Mouse (Mus musculus): ENCODE results near the gene Vmo1. TPM values are rescaled to one million over a fixed set of nuclear protein-coding genes. Genes with fewer than 3 reads are reported as not detected.

Gene Vmo1
- polyA plus RNA-seq, 2 experiments from 2014 or later: not detected

DNA sequence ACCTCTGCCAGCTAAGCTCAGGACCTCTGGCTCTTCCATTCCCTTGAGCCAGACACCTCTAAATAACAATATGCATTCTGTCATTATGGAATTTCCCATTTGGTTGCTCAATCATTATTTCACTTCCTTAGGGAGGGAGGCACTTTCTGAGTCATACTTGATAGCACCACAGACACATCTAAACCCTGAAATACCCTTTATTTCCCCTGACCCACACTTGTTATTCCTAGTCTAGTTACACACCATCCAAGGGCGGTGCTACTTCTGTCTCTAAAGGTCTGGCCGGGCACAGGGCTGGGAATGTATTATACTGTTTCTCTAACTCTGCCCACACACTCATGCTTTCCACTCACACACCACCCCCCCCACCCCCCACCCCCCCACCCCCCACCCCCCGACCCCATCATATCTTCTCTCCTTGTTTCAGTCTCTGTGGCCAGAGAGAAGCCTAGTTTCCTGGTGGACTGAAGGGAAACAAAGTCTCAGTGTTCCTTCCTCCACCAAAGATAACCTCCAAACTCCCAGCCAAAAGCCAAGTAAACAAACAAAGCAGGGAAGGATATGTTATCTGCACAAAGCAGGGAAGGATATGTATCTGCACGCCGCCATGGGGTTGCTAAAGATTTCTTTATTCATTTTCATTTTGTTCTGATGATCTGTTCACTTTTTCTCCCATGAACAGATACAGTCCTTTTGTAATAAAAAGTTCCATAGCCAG is 46.4 kb downstream of the Vmo1 start:
- no peak for ATAC-seq

DNA sequence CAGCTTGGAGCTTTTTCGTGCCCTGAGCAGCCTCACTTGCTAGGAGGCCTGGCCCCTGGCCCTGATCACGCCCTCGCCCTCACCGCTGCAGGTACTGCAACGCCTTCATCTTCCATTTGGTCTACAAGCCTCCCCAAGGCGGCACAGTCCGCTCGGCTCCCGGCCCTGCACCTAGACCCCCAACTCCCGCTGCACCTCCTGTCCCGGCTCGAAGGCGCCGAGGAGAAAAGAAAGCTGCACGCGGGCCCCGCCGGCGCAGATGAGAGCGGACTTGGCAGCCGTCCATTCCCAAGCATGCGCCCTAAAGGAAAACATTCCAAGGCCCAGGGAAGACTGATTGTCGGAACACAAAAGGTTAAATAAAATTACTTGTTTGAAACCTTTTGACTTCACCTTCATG is 48.6 kb downstream of the Vmo1 start:
- ATAC-seq: no peak

DNA sequence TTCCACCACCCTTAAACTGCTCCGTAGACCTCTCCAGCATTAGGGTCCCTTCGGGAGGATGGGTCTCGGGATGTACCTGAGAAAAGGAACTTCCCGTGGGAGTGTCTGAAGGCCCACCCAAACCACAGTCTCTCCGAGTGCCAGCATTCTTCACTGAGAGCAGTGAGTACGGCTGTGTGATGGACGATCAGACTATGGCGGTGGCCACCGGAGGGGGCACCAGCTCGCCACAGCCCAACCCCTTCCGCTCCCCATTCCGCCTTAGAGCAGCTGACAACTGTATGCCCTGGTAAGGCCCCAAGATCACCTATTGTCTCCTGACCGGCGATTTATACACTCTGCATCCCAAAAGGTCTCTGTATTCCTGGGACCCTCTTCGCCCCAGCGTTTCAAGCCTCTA is 49.2 kb downstream of the Vmo1 start:
- no peak for ATAC-seq

DNA sequence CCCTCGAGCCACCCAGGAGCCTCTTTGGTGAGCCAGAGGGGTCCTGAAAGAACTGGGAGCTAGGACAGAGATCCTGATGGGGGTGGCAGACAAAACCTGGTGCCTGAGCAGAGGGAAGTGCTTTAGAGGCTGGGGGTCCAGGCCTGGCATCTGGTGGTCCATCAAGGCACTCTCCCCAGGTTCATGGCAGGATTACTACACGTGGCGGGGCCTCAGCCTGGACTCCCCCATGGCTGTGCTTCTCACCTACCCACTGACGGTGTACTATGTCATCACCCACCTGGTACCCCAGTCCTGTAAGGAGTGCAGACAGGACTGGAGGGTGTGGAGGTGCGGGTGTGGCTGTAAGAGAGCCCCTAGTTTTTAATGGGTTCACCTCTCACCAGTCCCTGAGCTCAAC is 50.4 kb downstream of the Vmo1 start:
- ATAC-seq: no peak

Other genes starting within 250 kb of the Vmo1 start
- not detected for gene Alox12e, start 192.0 kb downstream of the Vmo1 start, polyA plus RNA-seq (2017; shearing (Covaris generic))
- gene Alox15, start 162.6 kb downstream of the Vmo1 start, polyA plus RNA-seq (2017; shearing (Covaris generic)): under 1 TPM in 1 of 2 experiments, not detected in 1; 0.51 TPM
- gene Pelp1, start 104.6 kb downstream of the Vmo1 start, polyA plus RNA-seq (2017; shearing (Covaris generic)): 1 to 10 TPM; 6.5 to 8.1 TPM
- 100 to 1,000 TPM in 1 of 2 experiments, 10 to 100 TPM in 1; 99.3 to 129 TPM for gene Arrb2, start 82.0 kb downstream of the Vmo1 start, polyA plus RNA-seq (2017; shearing (Covaris generic))
- gene Med11, start 62.7 kb downstream of the Vmo1 start, polyA plus RNA-seq (2017; shearing (Covaris generic)): 10 to 100 TPM; 86.3 to 91.9 TPM
- gene Zmynd15, start 55.2 kb downstream of the Vmo1 start, polyA plus RNA-seq (2017; shearing (Covaris generic)): not detected
- gene Cxcl16, start 54.6 kb downstream of the Vmo1 start, polyA plus RNA-seq (2017; shearing (Covaris generic)): under 1 TPM in 1 of 2 experiments, not detected in 1; 0.36 TPM
- gene Tm4sf5, start 9.4 kb downstream of the Vmo1 start, polyA plus RNA-seq (2017; shearing (Covaris generic)): 1 to 10 TPM; 1.5 to 3.7 TPM
- gene Gltpd2, start 4.6 kb upstream of the Vmo1 start, polyA plus RNA-seq (2017; shearing (Covaris generic)): not detected
- gene Psmb6, start 10.8 kb upstream of the Vmo1 start, polyA plus RNA-seq (2017; shearing (Covaris generic)): 100 to 1,000 TPM; 353 to 460 TPM
- gene Gm40193, start 18.3 kb upstream of the Vmo1 start, polyA plus RNA-seq (2017; shearing (Covaris generic)): not detected
- 1 to 10 TPM; 1.2 to 1.8 TPM for gene Pld2, start 25.4 kb upstream of the Vmo1 start, polyA plus RNA-seq (2017; shearing (Covaris generic))
- 1 to 10 TPM; 6.7 to 8.8 TPM for gene Mink1, start 48.3 kb upstream of the Vmo1 start, polyA plus RNA-seq (2017; shearing (Covaris generic))
- not detected for gene 4930544D05Rik, start 101.2 kb upstream of the Vmo1 start, polyA plus RNA-seq (2017; shearing (Covaris generic))
- gene Chrne, start 104.6 kb upstream of the Vmo1 start, polyA plus RNA-seq (2017; shearing (Covaris generic)): 1 to 10 TPM; 1.3 to 1.4 TPM
- gene Gp1ba, start 124.5 kb upstream of the Vmo1 start, polyA plus RNA-seq (2017; shearing (Covaris generic)): under 1 TPM; 0.17 to 0.52 TPM
- 100 to 1,000 TPM; 281 to 288 TPM for gene Rnf167, start 132.6 kb upstream of the Vmo1 start, polyA plus RNA-seq (2017; shearing (Covaris generic))
- gene Slc25a11, start 132.9 kb upstream of the Vmo1 start, polyA plus RNA-seq (2017; shearing (Covaris generic)): 100 to 1,000 TPM in 1 of 2 experiments, 10 to 100 TPM in 1; 80.4 to 124 TPM
- 1,000 to 10,000 TPM; 3,856 to 4,120 TPM for gene Pfn1, start 140.0 kb upstream of the Vmo1 start, polyA plus RNA-seq (2017; shearing (Covaris generic))
- 10 to 100 TPM; 20.9 to 21.4 TPM for gene Eno3, start 142.6 kb upstream of the Vmo1 start, polyA plus RNA-seq (2017; shearing (Covaris generic))
- 100 to 1,000 TPM; 126 to 150 TPM for gene Spag7, start 154.8 kb upstream of the Vmo1 start, polyA plus RNA-seq (2017; shearing (Covaris generic))
- gene Camta2, start 173.5 kb upstream of the Vmo1 start, polyA plus RNA-seq (2017; shearing (Covaris generic)): 10 to 100 TPM; 11.3 to 14.0 TPM
- under 1 TPM in 1 of 2 experiments, not detected in 1; 0.63 TPM for gene Inca1, start 185.5 kb upstream of the Vmo1 start, polyA plus RNA-seq (2017; shearing (Covaris generic))
- 1 to 10 TPM; 1.5 TPM for gene Kif1c, start 185.9 kb upstream of the Vmo1 start, polyA plus RNA-seq (2017; shearing (Covaris generic))
- 1 to 10 TPM; 3.9 to 5.4 TPM for gene Zfp3, start 249.6 kb upstream of the Vmo1 start, polyA plus RNA-seq (2017; shearing (Covaris generic))